Mouse (Mus musculus): ENCODE data around the gene Fzd2.
A peak's percentile ranks its signal among the peaks of the same experiment; 100 is the strongest.
"Not testable (repeated sequence)": the region's sequence is repeated elsewhere in the genome, so short reads cannot be mapped to it uniquely, and the experiment has no call there.

Gene Fzd2

GRCm38 (mm10) chr11:102581281-102582015 lies 22.7 kb upstream of the Fzd2 start:
- no peak for DNase-seq

GRCm38 (mm10) chr11:102582016-102582610 lies 22.1 kb upstream of the Fzd2 start:
- DNase-seq = peak; percentile 49 to 68

DNA sequence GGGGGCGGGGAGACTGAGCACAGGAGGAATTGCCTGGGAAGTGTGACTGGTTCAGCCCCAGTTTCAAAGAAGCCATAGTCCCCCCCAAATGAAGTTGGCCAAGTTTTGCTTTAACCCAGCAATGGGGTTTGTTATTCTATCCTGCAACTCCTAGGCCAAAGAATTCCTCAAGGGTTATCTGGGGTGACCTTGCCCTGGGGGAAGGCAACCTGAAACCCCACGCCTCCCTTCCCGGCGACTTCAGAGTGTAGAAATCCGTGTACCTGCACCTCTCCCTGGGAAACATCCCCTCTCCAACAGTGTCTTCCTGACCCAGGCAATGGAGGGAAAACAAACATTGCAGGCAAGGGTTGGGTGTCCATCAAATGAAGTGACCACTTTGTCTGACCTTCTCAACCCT lies 21.5 kb upstream of the Fzd2 start:
- no peak for DNase-seq

GRCm38 (mm10) chr11:102586445-102587130 lies 17.6 kb upstream of the Fzd2 start:
- no peak for DNase-seq

DNA sequence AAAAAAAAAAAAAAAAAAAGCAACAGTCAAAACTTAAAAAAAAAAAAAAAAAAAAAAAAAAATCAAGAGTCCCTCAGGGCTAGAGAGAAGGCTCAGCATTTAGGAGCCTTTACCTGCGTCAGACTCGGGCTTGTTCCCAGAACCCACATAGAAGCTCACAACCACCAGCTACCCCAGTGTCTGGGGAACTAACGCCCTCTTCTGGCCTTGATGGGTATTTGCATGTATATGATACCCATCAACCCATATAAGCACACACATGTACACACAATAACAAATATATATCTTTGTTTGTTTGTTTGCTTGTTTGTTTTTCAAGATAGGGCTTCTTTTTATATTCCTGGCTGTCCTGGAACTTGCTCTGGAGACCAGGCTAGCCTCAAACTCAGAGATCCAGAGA lies 16.6 kb upstream of the Fzd2 start:
- no peak for DNase-seq

GRCm38 (mm10) chr11:102595341-102595820 lies 8.8 kb upstream of the Fzd2 start:
- DNase-seq = no peak

GRCm38 (mm10) chr11:102599912-102600311 lies 4.3 kb upstream of the Fzd2 start:
- DNase-seq = no peak

DNA sequence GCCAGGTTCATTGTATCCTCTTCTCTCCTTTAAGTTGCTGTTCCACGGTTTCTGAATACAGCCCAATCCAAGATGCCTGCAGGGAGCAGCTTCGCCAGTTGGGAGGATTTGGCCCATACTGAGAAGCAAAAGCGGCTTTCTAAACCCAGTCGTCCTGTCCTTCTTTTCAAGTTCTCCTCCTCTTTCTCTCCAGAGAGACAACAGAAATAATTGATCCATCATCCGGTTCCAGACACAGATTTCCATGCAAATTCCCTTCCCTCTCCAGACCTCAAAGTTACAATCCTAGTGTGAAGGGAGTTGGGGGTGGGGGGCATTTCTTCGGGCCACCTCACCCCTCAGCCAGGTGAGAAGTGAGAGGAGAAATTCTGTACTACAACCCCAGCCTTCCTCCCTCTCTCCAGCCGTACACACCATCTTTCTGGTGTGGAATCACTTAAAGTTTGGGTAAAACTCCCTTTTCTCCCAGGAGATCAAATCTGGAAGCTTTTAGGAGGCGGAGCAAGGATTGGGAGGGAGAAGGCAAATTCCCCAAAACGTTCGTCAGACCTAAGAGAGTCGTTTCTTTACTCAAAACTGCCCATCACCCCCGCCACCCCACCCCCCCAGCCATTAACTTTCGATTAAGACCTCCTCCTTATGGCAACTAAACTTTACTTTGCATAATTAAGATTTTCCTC lies 1.2 kb upstream of the Fzd2 start:
- DNase-seq = no peak

- DNase-seq = peak; percentile 62 to 74
Measured at GRCm38 (mm10) chr11:102603496-102603850, 723 bp upstream of the Fzd2 start.

DNA sequence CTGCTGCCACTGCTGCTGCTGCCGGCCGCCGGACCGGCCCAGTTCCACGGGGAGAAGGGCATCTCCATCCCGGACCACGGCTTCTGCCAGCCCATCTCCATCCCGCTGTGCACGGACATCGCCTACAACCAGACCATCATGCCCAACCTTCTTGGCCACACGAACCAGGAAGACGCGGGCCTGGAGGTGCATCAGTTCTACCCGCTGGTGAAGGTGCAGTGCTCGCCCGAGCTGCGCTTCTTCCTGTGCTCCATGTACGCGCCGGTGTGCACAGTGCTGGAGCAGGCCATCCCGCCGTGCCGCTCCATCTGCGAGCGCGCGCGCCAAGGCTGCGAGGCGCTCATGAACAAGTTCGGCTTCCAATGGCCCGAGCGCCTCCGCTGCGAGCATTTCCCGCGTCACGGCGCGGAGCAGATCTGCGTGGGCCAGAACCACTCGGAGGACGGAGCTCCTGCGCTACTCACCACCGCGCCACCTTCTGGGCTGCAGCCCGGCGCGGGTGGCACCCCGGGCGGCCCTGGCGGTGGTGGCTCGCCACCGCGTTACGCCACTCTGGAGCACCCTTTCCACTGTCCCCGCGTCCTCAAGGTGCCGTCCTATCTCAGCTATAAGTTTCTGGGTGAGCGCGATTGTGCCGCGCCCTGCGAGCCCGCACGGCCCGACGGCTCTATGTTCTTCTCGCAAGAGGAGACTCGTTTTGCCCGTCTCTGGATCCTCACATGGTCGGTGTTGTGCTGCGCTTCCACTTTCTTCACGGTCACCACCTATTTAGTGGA lies 769 bp downstream of the Fzd2 start:
- DNase-seq = peak; percentile 18 to 47

DNA sequence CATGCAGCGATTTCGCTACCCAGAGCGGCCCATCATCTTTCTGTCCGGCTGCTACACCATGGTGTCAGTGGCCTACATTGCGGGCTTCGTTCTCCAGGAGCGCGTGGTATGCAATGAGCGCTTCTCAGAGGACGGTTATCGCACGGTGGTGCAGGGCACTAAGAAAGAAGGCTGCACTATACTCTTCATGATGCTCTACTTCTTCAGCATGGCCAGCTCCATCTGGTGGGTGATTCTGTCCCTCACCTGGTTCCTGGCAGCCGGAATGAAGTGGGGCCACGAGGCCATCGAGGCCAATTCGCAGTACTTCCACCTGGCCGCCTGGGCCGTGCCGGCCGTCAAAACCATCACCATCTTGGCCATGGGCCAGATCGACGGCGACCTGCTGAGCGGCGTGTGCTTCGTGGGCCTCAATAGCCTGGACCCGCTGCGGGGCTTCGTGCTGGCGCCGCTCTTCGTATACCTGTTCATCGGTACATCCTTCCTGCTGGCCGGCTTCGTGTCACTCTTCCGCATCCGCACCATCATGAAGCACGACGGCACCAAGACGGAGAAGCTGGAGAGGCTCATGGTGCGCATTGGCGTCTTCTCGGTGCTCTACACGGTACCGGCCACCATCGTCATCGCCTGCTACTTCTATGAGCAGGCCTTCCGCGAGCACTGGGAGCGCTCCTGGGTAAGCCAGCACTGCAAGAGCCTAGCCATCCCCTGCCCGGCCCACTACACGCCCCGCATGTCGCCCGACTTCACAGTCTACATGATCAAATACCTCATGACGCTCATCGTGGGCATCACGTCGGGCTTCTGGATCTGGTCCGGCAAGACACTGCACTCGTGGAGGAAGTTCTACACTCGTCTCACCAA lies 1.6 kb downstream of the Fzd2 start:
- peak in 1 of 2 experiments; percentile 41 for DNase-seq

DNA sequence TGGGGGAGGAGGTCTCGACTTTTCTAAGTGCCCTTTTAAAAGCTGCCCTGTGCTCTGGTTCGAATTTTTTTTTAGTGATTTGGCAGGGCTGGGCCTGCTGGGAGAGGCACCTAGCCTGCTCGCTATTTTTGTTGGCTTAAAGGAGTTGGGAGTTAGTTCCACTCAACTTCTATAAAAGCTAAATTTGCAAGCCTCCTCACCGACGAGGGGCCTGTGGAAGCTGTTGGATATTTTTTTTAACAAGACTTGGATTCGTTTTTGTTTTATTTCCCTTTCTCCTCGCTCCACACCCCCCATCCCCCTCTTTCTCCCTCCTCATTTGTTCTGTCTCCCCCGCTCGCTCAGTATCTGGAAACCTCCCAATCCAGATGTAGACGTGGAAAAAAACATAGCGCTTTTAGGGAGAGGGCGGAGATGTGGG lies 2.6 kb downstream of the Fzd2 start:
- DNase-seq = no peak

GRCm38 (mm10) chr11:102607201-102607600 lies 3.0 kb downstream of the Fzd2 start:
- not testable (repeated sequence) for DNase-seq

DNA sequence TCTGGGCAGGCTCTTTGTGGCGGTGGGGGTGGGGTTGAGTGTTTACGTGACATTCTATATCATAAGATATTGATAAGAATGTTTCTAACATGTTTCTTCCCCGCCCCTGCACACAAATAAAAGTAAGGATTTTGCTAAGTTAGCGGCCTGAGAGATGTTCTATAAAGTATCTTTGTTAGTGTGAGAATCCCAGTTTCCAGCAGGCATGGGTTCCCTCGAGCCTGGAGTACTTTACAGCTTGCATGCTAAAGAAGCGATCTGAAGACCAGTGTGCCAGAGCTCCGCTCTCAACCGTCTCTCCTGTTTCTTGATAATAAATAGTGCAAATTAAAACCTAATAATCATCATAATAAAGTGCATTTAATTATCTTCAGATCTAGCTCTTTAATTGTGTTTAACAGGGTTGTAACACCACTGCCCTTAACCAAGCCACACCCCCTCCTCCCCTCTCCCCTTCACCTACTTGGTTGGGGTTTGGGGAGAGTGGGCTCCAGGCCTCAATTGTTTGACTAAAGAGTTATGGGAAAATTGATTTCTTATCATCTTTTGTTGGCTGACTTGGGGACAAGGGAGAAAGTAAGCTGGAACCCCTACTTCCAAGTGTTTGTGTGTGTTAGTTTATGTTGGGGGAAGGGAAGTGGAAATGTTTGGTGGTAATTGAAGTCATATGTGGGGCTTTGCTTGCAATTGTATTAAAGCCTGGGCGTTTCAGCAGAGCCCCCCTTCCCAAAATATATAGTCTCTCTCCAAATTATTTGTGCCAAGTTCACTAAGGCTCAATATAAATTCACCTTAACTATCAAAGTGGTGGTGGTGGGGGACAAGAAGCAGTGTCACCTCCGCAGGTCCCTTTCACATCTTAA lies 3.7 kb downstream of the Fzd2 start:
- DNase-seq = no peak

- DNase-seq = no peak
Measured at GRCm38 (mm10) chr11:102608691-102609090, 4.5 kb downstream of the Fzd2 start.

DNA sequence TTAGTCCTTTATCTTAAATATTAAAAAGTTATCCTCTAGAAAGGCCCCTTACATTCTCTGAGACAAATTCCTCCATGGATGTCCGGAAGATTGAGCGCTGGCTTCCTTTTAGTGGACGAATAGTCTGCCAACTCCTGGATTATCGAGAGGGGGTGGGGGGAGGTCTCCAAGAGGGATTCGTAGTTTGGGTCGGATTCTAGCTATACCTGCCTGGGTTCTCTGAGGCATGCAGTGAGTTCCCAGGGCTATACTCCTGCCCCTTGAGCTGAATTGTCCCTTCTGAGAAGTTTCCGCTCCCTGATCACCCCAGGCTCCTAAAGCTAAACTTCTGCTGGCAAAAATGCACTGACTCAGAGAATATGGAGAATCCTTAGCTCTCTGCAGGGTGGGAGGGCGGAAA lies 5.3 kb downstream of the Fzd2 start:
- DNase-seq = no peak

GRCm38 (mm10) chr11:102610260-102610659 lies 6.1 kb downstream of the Fzd2 start:
- DNase-seq = no peak

DNA sequence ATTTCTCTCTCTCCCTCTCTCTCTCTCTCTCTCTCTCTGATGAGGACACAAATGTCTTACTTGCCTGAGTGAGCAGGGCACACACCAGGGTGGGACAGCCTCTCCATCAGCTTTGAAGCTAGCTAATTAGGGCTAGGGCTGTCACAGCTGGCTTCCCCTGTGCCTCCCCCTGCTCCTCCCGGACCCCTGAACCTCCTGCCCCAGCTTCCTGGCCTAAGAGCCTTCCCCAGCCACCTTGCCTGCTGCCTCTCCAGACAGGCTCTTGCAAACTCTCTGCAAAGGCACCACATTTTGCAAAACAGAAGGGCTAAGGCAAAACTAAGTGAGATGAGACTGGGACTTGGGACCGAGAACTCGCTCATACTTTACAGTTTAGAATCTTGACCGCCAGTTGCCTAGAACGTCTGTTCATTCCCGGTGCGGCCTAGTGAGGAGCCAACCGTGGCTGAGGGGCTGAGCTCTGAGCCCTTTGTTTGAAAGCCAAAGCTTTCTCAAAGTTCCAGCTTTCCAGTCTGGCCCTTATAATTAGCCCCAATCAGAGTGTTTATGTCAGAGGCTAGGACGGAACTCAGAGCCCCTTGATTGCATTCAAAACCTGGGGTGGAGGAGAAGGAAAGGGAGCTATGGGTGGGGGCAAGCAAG lies 6.6 kb downstream of the Fzd2 start:
- no peak for DNase-seq

DNA sequence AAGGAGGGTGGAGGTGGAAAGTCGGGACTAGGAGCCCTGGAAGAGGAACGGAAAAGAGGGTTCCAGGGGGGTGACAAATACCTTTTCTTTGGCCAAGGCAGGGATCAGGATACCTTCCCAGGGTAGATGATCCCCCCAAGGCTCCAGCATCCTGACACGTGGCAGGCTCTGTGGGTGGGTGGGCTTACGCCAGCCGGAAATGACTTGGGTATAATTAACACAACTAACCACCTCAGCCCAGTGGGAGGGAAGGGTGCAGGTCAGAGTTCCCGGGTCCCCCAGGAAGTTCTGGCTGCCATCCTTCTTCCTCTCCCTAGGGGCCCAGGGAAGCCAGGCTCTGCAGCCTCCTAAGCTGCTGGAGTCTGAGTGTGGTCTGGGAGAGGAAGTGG lies 7.1 kb downstream of the Fzd2 start:
- no peak for DNase-seq

DNA sequence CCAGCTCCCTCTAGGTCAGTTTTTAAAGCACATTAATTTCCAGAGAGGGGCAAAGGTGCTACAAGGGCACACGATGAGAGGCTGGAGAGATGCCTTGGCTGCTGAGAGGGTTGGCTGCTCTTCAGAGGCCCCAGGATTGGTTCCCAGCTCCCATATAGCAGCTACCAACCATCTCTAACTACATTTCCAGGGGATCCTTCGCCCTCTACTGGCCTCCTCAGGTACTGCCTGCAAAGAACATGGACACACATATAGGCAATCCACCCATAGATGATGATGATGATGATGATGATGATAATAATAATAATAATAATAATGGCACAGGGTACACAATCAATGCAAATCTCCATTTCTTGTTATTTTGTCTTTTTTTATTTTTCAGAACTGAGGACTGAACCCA lies 15.3 kb downstream of the Fzd2 start:
- no peak for DNase-seq
